Mouse (Mus musculus) effector memory CD4-positive, alpha-beta T cell, adult 5 months (primary cell): ENCODE data around the gene Sox9. TPM values are rescaled to one million over a fixed set of nuclear protein-coding genes. Genes with fewer than 3 reads are reported as not detected.

Source experiments
- polyA plus RNA-seq: library from polyadenylated mRNA; unstranded; fragments of 100-300 nt; shearing (Covaris generic); gene quantifications from one replicate; pipeline ENCODE4 v1.2.1, GENCODE M21; 2017

Sox9 gene
- polyA plus RNA-seq = 0.15 TPM

DNA sequence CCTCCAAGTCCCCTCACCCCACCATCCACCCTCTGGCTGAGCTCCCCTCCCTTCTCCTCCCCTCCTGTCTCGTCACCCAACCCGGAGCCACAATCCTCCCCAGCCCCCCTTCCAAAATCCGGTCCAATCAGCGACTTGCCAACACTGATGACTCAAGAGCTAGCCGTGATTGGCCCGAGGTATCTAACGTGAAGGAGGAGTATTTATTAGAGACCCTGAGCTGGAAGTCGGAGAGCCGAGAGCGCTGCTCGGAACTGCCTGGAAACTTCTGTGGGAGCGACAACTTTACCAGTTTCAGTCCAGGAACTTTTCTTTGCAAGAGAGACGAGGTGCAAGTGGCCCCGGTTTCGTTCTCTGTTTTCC lies at the start of gene Sox9:
Sox9 (plus strand) TSS at position 231 of the 363 bp plus-strand sequence.

